In genomic region chr19:53903507-53904321, GRCm38 (mm10) we compare ENCODE assay signal across 8 mouse cellular contexts. TPM values are rescaled to one million over a fixed set of nuclear protein-coding genes. Genes with fewer than 3 reads are reported as not detected.
DNase-seq lines count a peak whose midpoint lies in the region; ATAC-seq and TF ChIP-seq lines count a peak whose summit lies in the region.

No protein-coding gene starts in this region.

- H3K27me3 ChIP-seq in CH12.LX (replicated peaks) = no peaks in the 10 kb centered on the region
- no peaks in the 10 kb centered on the region for H3K27me3 ChIP-seq in forebrain, embryonic 11.5 days (ENCODE audit: control insufficient read depth, insufficient read depth, low read length)
- H3K27me3 ChIP-seq in heart, postnatal 0 days (ENCODE audit: control insufficient read depth, insufficient read depth, low read length) = no peaks in the 10 kb centered on the region
- H3K27me3 ChIP-seq in liver, embryonic 16.5 days (ENCODE audit: control insufficient read depth, insufficient read depth, low read depth, low read length) = no peaks in the 10 kb centered on the region
- H3K27me3 ChIP-seq in neural tube, embryonic 12.5 days (replicated peaks) = no peaks in the 10 kb centered on the region

- H3K79me2 ChIP-seq in CH12.LX (replicated peaks; ENCODE audit: control insufficient read depth, extremely low read depth, insufficient read depth, poor library complexity, severe bottlenecking) = peaks cover 18% of the 10 kb centered on the region; the same call in 1 of the 2 replicates

- peak; percentile 20 for TF ChIP-seq RAD21 in CH12.LX (IDR thresholded peaks at IDR 0.05; ENCODE audit: low read depth, low read length)

- no peak for TF ChIP-seq POLR2A in CH12.LX (IDR thresholded peaks at IDR 0.05; ENCODE audit: low read depth, low read length)
- TF ChIP-seq POLR2A in bone marrow macrophage, adult 2 months (IDR thresholded peaks at IDR 0.05; ENCODE audit: borderline replicate concordance, low read depth, low read length) = no peak

- peak overlapping the region; percentile 86 for H3K9ac ChIP-seq in CH12.LX (ENCODE audit: insufficient read depth, low read depth)
- peak overlapping the region; percentile 81 for H3K9ac ChIP-seq in forebrain, embryonic 11.5 days (ENCODE audit: low read length)
- H3K9ac ChIP-seq in heart, postnatal 0 days (replicated peaks; ENCODE audit: low read depth, low read length) = peak overlapping the region; percentile 94
- peak overlapping the region; percentile 92 for H3K9ac ChIP-seq in liver, embryonic 16.5 days (ENCODE audit: low read depth, low read length)
- peak overlapping the region; percentile 92 for H3K9ac ChIP-seq in neural tube, embryonic 12.5 days

- peak overlapping the region; percentile 75 for H3K27ac ChIP-seq in CH12.LX (ENCODE audit: insufficient read depth, low read depth)
- H3K27ac ChIP-seq in bone marrow macrophage, adult 2 months (ENCODE audit: insufficient read depth, low read depth, low read length) = peak overlapping the region; percentile 72
- peak overlapping the region; percentile 54 for H3K27ac ChIP-seq in forebrain, embryonic 11.5 days (ENCODE audit: low read depth, low read length)
- H3K27ac ChIP-seq in heart, postnatal 0 days (ENCODE audit: low read depth) = peak overlapping the region; percentile 92
- H3K27ac ChIP-seq in liver, embryonic 16.5 days (ENCODE audit: low read length) = peak overlapping the region; percentile 87
- peak overlapping the region; percentile 80 for H3K27ac ChIP-seq in neural tube, embryonic 12.5 days

- H3K4me2 ChIP-seq in CH12.LX (ENCODE audit: insufficient read depth, low read depth, poor library complexity, severe bottlenecking) = peak overlapping the region; percentile 19; the same call in 1 of the 2 replicates
- H3K4me2 ChIP-seq in forebrain, embryonic 11.5 days (ENCODE audit: low read depth, low read length, severe bottlenecking) = peak overlapping the region; percentile 74
- H3K4me2 ChIP-seq in heart, postnatal 0 days (ENCODE audit: low read depth, low read length) = peak overlapping the region; percentile 94
- H3K4me2 ChIP-seq in liver, embryonic 16.5 days (ENCODE audit: low read depth, low read length) = peak overlapping the region; percentile 86
- peak overlapping the region; percentile 75 for H3K4me2 ChIP-seq in neural tube, embryonic 12.5 days (replicated peaks)

- peaks cover 8% of the 10 kb centered on the region in 2 experiments for H3K36me3 ChIP-seq in CH12.LX (replicated peaks in 1 of 2; ENCODE audit: control insufficient read depth in 1 of 2, insufficient read depth in 1 of 2, low read length in 1 of 2)
- H3K36me3 ChIP-seq in forebrain, embryonic 11.5 days (ENCODE audit: control insufficient read depth, insufficient read depth, low read length) = no peaks in the 10 kb centered on the region
- no peaks in the 10 kb centered on the region for H3K36me3 ChIP-seq in heart, postnatal 0 days (replicated peaks; ENCODE audit: control insufficient read depth, insufficient read depth, low read length)
- H3K36me3 ChIP-seq in liver, embryonic 16.5 days (ENCODE audit: control insufficient read depth, insufficient read depth) = no peaks in the 10 kb centered on the region
- no peaks in the 10 kb centered on the region for H3K36me3 ChIP-seq in neural tube, embryonic 12.5 days

- WGBS in forebrain, embryonic 11.5 days = under 1% methylated on average over 66 of the region's 83 CpGs
- under 1% methylated on average over 64 of the region's 83 CpGs for WGBS in heart, postnatal 0 days
- under 1% methylated on average over 52 of the region's 83 CpGs for WGBS in liver, embryonic 16.5 days (ENCODE audit: insufficient replicate concordance)
- under 1% methylated on average over 78 of the region's 83 CpGs for WGBS in neural tube, embryonic 12.5 days

- dilution Hi-C loops in CH12.LX (cut with MboI; ENCODE audit: extremely low pct_ligation_motif_present, extremely low pct_unique_long_range_greater_than_20kb, low sequenced_read_pairs) = no loop called here

- peak; percentile 65 for DNase-seq in CH12.LX (ENCODE audit: extremely low read depth)
- no peak for DNase-seq in forebrain, embryonic 11.5 days (ENCODE audit: low spot score)
- DNase-seq in heart, postnatal 0 days (ENCODE audit: low spot score) = peak; percentile 46
- DNase-seq in kidney, postnatal 25 days = peak; percentile 57 to 71
- DNase-seq in thymus, adult 18-20 months = peak; percentile 49 to 72

- ATAC-seq in forebrain, embryonic 11.5 days (replicated peaks; ENCODE audit: low FRiP score) = peak; percentile 72
- ATAC-seq in heart, postnatal 0 days (ENCODE audit: insufficient read depth, low read depth) = peak; percentile 53
- peak; percentile 53 for ATAC-seq in liver, embryonic 16.5 days (ENCODE audit: low read depth)
- ATAC-seq in neural tube, embryonic 12.5 days (ENCODE audit: low FRiP score, low read depth) = peak; percentile 74

- peak in 1 of 2 experiments; percentile 78; a peak in 2 of 4 replicates for TF ChIP-seq CTCF in CH12.LX (conservative IDR thresholded peaks at IDR 0.05 in 1 of 2, IDR thresholded peaks at IDR 0.05 in 1 of 2; ENCODE audit: low read depth in 2 of 2, low read length in 2 of 2)
- TF ChIP-seq CTCF in bone marrow macrophage, adult 2 months (IDR thresholded peaks at IDR 0.05; ENCODE audit: low read depth, low read length) = peak; percentile 34; the same call in 1 of the 2 replicates
- TF ChIP-seq CTCF in heart, postnatal 0 days (IDR thresholded peaks at IDR 0.05; ENCODE audit: low read depth) = peak; percentile 41

- in situ Hi-C loops in CH12.LX (cut with MboI; ENCODE audit: low pct_ligation_motif_present, low pct_unique_long_range_greater_than_20kb, low sequenced_read_pairs) = no loop called here

- H3K4me3 ChIP-seq in CH12.LX (replicated peaks in 1 of 3; ENCODE audit: low read depth in 2 of 3, low read length in 2 of 3, poor library complexity in 1 of 3) = peak overlapping the region; percentile 52 to 97 (median 93)
- H3K4me3 ChIP-seq in bone marrow macrophage, adult 2 months (ENCODE audit: insufficient read depth, low read length) = peak overlapping the region; percentile 96
- H3K4me3 ChIP-seq in forebrain, embryonic 11.5 days (ENCODE audit: low read depth, low read length) = peak overlapping the region; percentile 84
- peak overlapping the region; percentile 99 for H3K4me3 ChIP-seq in heart, postnatal 0 days (ENCODE audit: low read depth, low read length)
- peak overlapping the region; percentile 92 for H3K4me3 ChIP-seq in liver, embryonic 16.5 days (ENCODE audit: low read depth, low read length)
- peak overlapping the region; percentile 94 for H3K4me3 ChIP-seq in neural tube, embryonic 12.5 days

- no peak for TF ChIP-seq EP300 in CH12.LX (IDR thresholded peaks at IDR 0.05; ENCODE audit: low read length)
- no peak for TF ChIP-seq EP300 in heart, postnatal 0 days (IDR thresholded peaks at IDR 0.05; ENCODE audit: low read depth)

- no peaks in the 10 kb centered on the region for H3K9me3 ChIP-seq in CH12.LX (replicated peaks; ENCODE audit: low read length)
- no peaks in the 10 kb centered on the region for H3K9me3 ChIP-seq in forebrain, embryonic 11.5 days (ENCODE audit: control insufficient read depth, low read length)
- H3K9me3 ChIP-seq in heart, postnatal 0 days (replicated peaks; ENCODE audit: control insufficient read depth, low read length) = no peaks in the 10 kb centered on the region
- H3K9me3 ChIP-seq in liver, embryonic 16.5 days (replicated peaks; ENCODE audit: control insufficient read depth, low read length) = no peaks in the 10 kb centered on the region
- H3K9me3 ChIP-seq in neural tube, embryonic 12.5 days = no peaks in the 10 kb centered on the region

- peaks cover 16 to 64% of the 10 kb centered on the region in 2 experiments for H3K4me1 ChIP-seq in CH12.LX (ENCODE audit: control insufficient read depth in 1 of 2, insufficient read depth in 2 of 2)
- peaks cover 19% of the 10 kb centered on the region for H3K4me1 ChIP-seq in bone marrow macrophage, adult 2 months (ENCODE audit: control insufficient read depth, insufficient read depth, low read length)
- H3K4me1 ChIP-seq in forebrain, embryonic 11.5 days (replicated peaks; ENCODE audit: control insufficient read depth, insufficient read depth, low read length) = no peaks in the 10 kb centered on the region; the same call in 1 of the 2 replicates
- peaks cover 25% of the 10 kb centered on the region for H3K4me1 ChIP-seq in heart, postnatal 0 days (ENCODE audit: control insufficient read depth, insufficient read depth)
- H3K4me1 ChIP-seq in liver, embryonic 16.5 days (ENCODE audit: control insufficient read depth, low read depth, low read length) = peaks cover 21% of the 10 kb centered on the region
- H3K4me1 ChIP-seq in neural tube, embryonic 12.5 days = peaks cover 13% of the 10 kb centered on the region

RNA-seq across cellular contexts. Expression of gene Pdcd4, which starts 11.7 kb away (rescaled TPM):
- total RNA-seq in CH12.LX (2012; rRNA removed) = 21.0 and 26.3 TPM in 2 replicates
- 24.3 and 24.4 TPM in 2 replicates for total RNA-seq in CH12.LX (2014; rRNA removed)
- polyA plus RNA-seq in CH12.LX (2012; ENCODE audit: insufficient read length, low read depth) = 37.9 and 39.0 TPM in 2 replicates
- polyA plus RNA-seq in bone marrow macrophage, adult 2 months (2012; ENCODE audit: insufficient read depth, insufficient read length, missing spikeins) = 36.7 and 41.5 TPM in 2 replicates
- 84.0 and 90.6 TPM in 2 replicates for polyA plus RNA-seq in forebrain, embryonic 11.5 days (2014; fragmentation: Nextera tagmentation; extraction: Ambion mirVana)
- 4.2 and 5.5 TPM in 2 replicates for total RNA-seq in heart, postnatal 0 days (2014; rRNA removed; ENCODE audit: low replicate concordance)
- 28.6 and 34.8 TPM in 2 replicates for polyA plus RNA-seq in heart, postnatal 0 days (2015; fragmentation: Nextera tagmentation; extraction: Ambion mirVana)
- 21.5 TPM in 2 replicates for polyA plus RNA-seq in liver, embryonic 16.5 days (2015; fragmentation: Nextera tagmentation; extraction: Ambion mirVana)
- 84.0 and 86.4 TPM in 2 replicates for polyA plus RNA-seq in neural tube, embryonic 12.5 days (2016; fragmentation: Nextera tagmentation; extraction: Ambion mirVana)

RNA-seq across cellular contexts. Expression of gene Shoc2, which starts 40.4 kb away (rescaled TPM):
- total RNA-seq in CH12.LX (2012; rRNA removed) (14.1 and 15.4 TPM in 2 replicates), CH12.LX (2014; rRNA removed) (25.8 and 27.1 TPM in 2 replicates)
- polyA plus RNA-seq in CH12.LX (2012; ENCODE audit: insufficient read length, low read depth) = 20.4 and 23.7 TPM in 2 replicates
- 29.3 and 35.5 TPM in 2 replicates for polyA plus RNA-seq in bone marrow macrophage, adult 2 months (2012; ENCODE audit: insufficient read depth, insufficient read length, missing spikeins)
- 82.5 and 85.8 TPM in 2 replicates for polyA plus RNA-seq in forebrain, embryonic 11.5 days (2014; fragmentation: Nextera tagmentation; extraction: Ambion mirVana)
- 38.0 and 48.6 TPM in 2 replicates for total RNA-seq in heart, postnatal 0 days (2014; rRNA removed; ENCODE audit: low replicate concordance)
- 20.1 and 22.1 TPM in 2 replicates for polyA plus RNA-seq in heart, postnatal 0 days (2015; fragmentation: Nextera tagmentation; extraction: Ambion mirVana)
- 16.6 TPM in 2 replicates for polyA plus RNA-seq in liver, embryonic 16.5 days (2015; fragmentation: Nextera tagmentation; extraction: Ambion mirVana)
- polyA plus RNA-seq in neural tube, embryonic 12.5 days (2016; fragmentation: Nextera tagmentation; extraction: Ambion mirVana) = 64.9 and 72.0 TPM in 2 replicates

RNA-seq across cellular contexts. Expression of gene Bbip1, which starts 40.7 kb away (rescaled TPM):
- total RNA-seq in CH12.LX (2012; rRNA removed) (38.8 and 42.2 TPM in 2 replicates), CH12.LX (2014; rRNA removed) (95.7 and 106 TPM in 2 replicates)
- polyA plus RNA-seq in CH12.LX (2012; ENCODE audit: insufficient read length, low read depth) = 41.0 and 43.4 TPM in 2 replicates
- 70.9 and 79.5 TPM in 2 replicates for polyA plus RNA-seq in bone marrow macrophage, adult 2 months (2012; ENCODE audit: insufficient read depth, insufficient read length, missing spikeins)
- polyA plus RNA-seq in forebrain, embryonic 11.5 days (2014; fragmentation: Nextera tagmentation; extraction: Ambion mirVana) = 127 and 138 TPM in 2 replicates
- total RNA-seq in heart, postnatal 0 days (2014; rRNA removed; ENCODE audit: low replicate concordance) = 32.1 and 45.5 TPM in 2 replicates
- polyA plus RNA-seq in heart, postnatal 0 days (2015; fragmentation: Nextera tagmentation; extraction: Ambion mirVana) = 74.2 and 78.3 TPM in 2 replicates
- polyA plus RNA-seq in liver, embryonic 16.5 days (2015; fragmentation: Nextera tagmentation; extraction: Ambion mirVana) = 33.8 and 40.1 TPM in 2 replicates
- 120 and 121 TPM in 2 replicates for polyA plus RNA-seq in neural tube, embryonic 12.5 days (2016; fragmentation: Nextera tagmentation; extraction: Ambion mirVana)

Comparison
In these comparisons a context has a peak if more than half of its experiments do, and no peak if none do; other contexts are left out.
1. H3K4me2 ChIP-seq: peak in every context shown above with its lines; median percentile 94 in heart, postnatal 0 days; 86 in liver, embryonic 16.5 days; 75 in neural tube, embryonic 12.5 days; 74 in forebrain, embryonic 11.5 days; 19 in CH12.LX.